Mouse (Mus musculus) E14TG2a.4 (cell line): ENCODE results near the gene Mapkap1.

Source experiments
- CTCF ChIP-seq: conservative IDR thresholded peaks from 2 replicates; pipeline ENCODE4 v1.5.1; 2014; ENCODE audit warnings: low read length
- NANOG ChIP-seq: IDR thresholded peaks from 2 replicates; pipeline ENCODE4 v1.6.1; 2014; ENCODE audit warnings: borderline replicate concordance, low read length, mixed read lengths

GRCm38 (mm10) chr2:34671385-34672026 is 264.9 kb downstream of the Mapkap1 start:
- TF ChIP-seq CTCF = peak; percentile 12; the same call in 1 of the 2 replicates
- TF ChIP-seq NANOG = no peak
